Mouse (Mus musculus): ENCODE results near the gene Tnr. TPM values are rescaled to one million over a fixed set of nuclear protein-coding genes. Genes with fewer than 3 reads are reported as not detected.

Tnr gene
- polyA plus RNA-seq, 1 experiment from 2014 or later = 2.6 TPM

GRCm38 (mm10) chr1:159769948-159770347 lies 246.4 kb downstream of the Tnr start:
- H3K27ac ChIP-seq (ENCODE audit: low read depth, low read length) = no peak overlapping the region
- no peak overlapping the region for H3K4me3 ChIP-seq (ENCODE audit: low read depth, low read length)
- no peaks in the 10 kb centered on the region for H3K27me3 ChIP-seq (replicated peaks; ENCODE audit: control insufficient read depth, insufficient read depth, low read length)
- no peak overlapping the region for H3K4me2 ChIP-seq (ENCODE audit: low read length)
- no peaks in the 10 kb centered on the region for H3K4me1 ChIP-seq (ENCODE audit: control insufficient read depth, insufficient read depth, low read length)
- H3K36me3 ChIP-seq (ENCODE audit: control insufficient read depth, insufficient read depth, low read length) = no peaks in the 10 kb centered on the region
- ATAC-seq (no peak), DNase-seq (ENCODE audit: low spot score) (no peak)
- no peak overlapping the region for H3K9ac ChIP-seq (ENCODE audit: low read length)
- H3K9me3 ChIP-seq (replicated peaks; ENCODE audit: control insufficient read depth, low read length) = no peaks in the 10 kb centered on the region
- WGBS = 62% methylated on average over 6 of the region's 6 CpGs

GRCm38 (mm10) chr1:159773671-159774070 lies 250.1 kb downstream of the Tnr start:
- no peaks in the 10 kb centered on the region for H3K4me1 ChIP-seq (ENCODE audit: control insufficient read depth, insufficient read depth, low read length)
- H3K9me3 ChIP-seq (replicated peaks; ENCODE audit: control insufficient read depth, low read length) = no peaks in the 10 kb centered on the region
- no peak overlapping the region for H3K27ac ChIP-seq (ENCODE audit: low read depth, low read length)
- no peak overlapping the region for H3K9ac ChIP-seq (ENCODE audit: low read length)
- H3K4me3 ChIP-seq (ENCODE audit: low read depth, low read length) = no peak overlapping the region
- H3K4me2 ChIP-seq (ENCODE audit: low read length) = no peak overlapping the region
- DNase-seq (ENCODE audit: low spot score) (no peak), ATAC-seq (no peak)
- no peaks in the 10 kb centered on the region for H3K36me3 ChIP-seq (ENCODE audit: control insufficient read depth, insufficient read depth, low read length)
- H3K27me3 ChIP-seq (replicated peaks; ENCODE audit: control insufficient read depth, insufficient read depth, low read length) = no peaks in the 10 kb centered on the region
- WGBS = 77% methylated on average over 12 of the region's 12 CpGs

GRCm38 (mm10) chr1:159775168-159775567 lies 251.6 kb downstream of the Tnr start:
- no peak overlapping the region for H3K27ac ChIP-seq (ENCODE audit: low read depth, low read length)
- ATAC-seq (no peak), DNase-seq (ENCODE audit: low spot score) (no peak)
- no peak overlapping the region for H3K4me2 ChIP-seq (ENCODE audit: low read length)
- H3K9me3 ChIP-seq (replicated peaks; ENCODE audit: control insufficient read depth, low read length) = no peaks in the 10 kb centered on the region
- H3K27me3 ChIP-seq (replicated peaks; ENCODE audit: control insufficient read depth, insufficient read depth, low read length) = no peaks in the 10 kb centered on the region
- WGBS = 80% methylated on average over 3 of the region's 3 CpGs
- H3K9ac ChIP-seq (ENCODE audit: low read length) = no peak overlapping the region
- H3K4me1 ChIP-seq (ENCODE audit: control insufficient read depth, insufficient read depth, low read length) = no peaks in the 10 kb centered on the region
- no peaks in the 10 kb centered on the region for H3K36me3 ChIP-seq (ENCODE audit: control insufficient read depth, insufficient read depth, low read length)
- H3K4me3 ChIP-seq (ENCODE audit: low read depth, low read length) = no peak overlapping the region

- Histone ChIP-seq H3K36me3 (ENCODE audit: control insufficient read depth, insufficient read depth, low read length) (no peaks in the 10 kb centered on the region), H3K9ac (ENCODE audit: low read length) (no peak overlapping the region), H3K27me3 (replicated peaks; ENCODE audit: control insufficient read depth, insufficient read depth, low read length) (no peaks in the 10 kb centered on the region), H3K4me2 (ENCODE audit: low read length) (no peak overlapping the region), H3K27ac (ENCODE audit: low read depth, low read length) (no peak overlapping the region), H3K9me3 (replicated peaks; ENCODE audit: control insufficient read depth, low read length) (no peaks in the 10 kb centered on the region), H3K4me3 (ENCODE audit: low read depth, low read length) (no peak overlapping the region), H3K4me1 (ENCODE audit: control insufficient read depth, insufficient read depth, low read length) (no peaks in the 10 kb centered on the region)
- no peak for ATAC-seq
- no peak for DNase-seq (ENCODE audit: low spot score)
- 29% methylated on average over 3 of the region's 3 CpGs for WGBS
Measured at GRCm38 (mm10) chr1:159777107-159777506, 253.5 kb downstream of the Tnr start.

- ATAC-seq = no peak
- DNase-seq (ENCODE audit: low spot score) = no peak
Measured at GRCm38 (mm10) chr1:159779424-159779823, 255.9 kb downstream of the Tnr start.

GRCm38 (mm10) chr1:159783842-159784241 lies 260.3 kb downstream of the Tnr start:
- H3K9ac ChIP-seq (ENCODE audit: low read length) = no peak overlapping the region
- 33% methylated on average over 5 of the region's 5 CpGs for WGBS
- H3K4me2 ChIP-seq (ENCODE audit: low read length) = no peak overlapping the region
- DNase-seq (ENCODE audit: low spot score) (peak; percentile 55), ATAC-seq (peak; percentile 66)
- H3K9me3 ChIP-seq (replicated peaks; ENCODE audit: control insufficient read depth, low read length) = no peaks in the 10 kb centered on the region
- H3K4me1 ChIP-seq (ENCODE audit: control insufficient read depth, insufficient read depth, low read length) = no peaks in the 10 kb centered on the region
- H3K27ac ChIP-seq (ENCODE audit: low read depth, low read length) = no peak overlapping the region
- no peaks in the 10 kb centered on the region for H3K27me3 ChIP-seq (replicated peaks; ENCODE audit: control insufficient read depth, insufficient read depth, low read length)
- H3K36me3 ChIP-seq (ENCODE audit: control insufficient read depth, insufficient read depth, low read length) = no peaks in the 10 kb centered on the region
- H3K4me3 ChIP-seq (ENCODE audit: low read depth, low read length) = no peak overlapping the region

More at GRCm38 (mm10) chr1:159779424-159779823, 255.9 kb downstream of the Tnr start:
- no peak overlapping the region for H3K4me2 ChIP-seq (ENCODE audit: low read length)
- H3K36me3 ChIP-seq (ENCODE audit: control insufficient read depth, insufficient read depth, low read length) = no peaks in the 10 kb centered on the region
- no peaks in the 10 kb centered on the region for H3K27me3 ChIP-seq (replicated peaks; ENCODE audit: control insufficient read depth, insufficient read depth, low read length)
- H3K9me3 ChIP-seq (replicated peaks; ENCODE audit: control insufficient read depth, low read length) = no peaks in the 10 kb centered on the region
- H3K4me3 ChIP-seq (ENCODE audit: low read depth, low read length) = no peak overlapping the region
- H3K9ac ChIP-seq (ENCODE audit: low read length) = no peak overlapping the region
- no peak overlapping the region for H3K27ac ChIP-seq (ENCODE audit: low read depth, low read length)
- H3K4me1 ChIP-seq (ENCODE audit: control insufficient read depth, insufficient read depth, low read length) = no peaks in the 10 kb centered on the region
- WGBS = 89% methylated on average over 3 of the region's 3 CpGs

GRCm38 (mm10) chr1:159788312-159788711 lies 264.7 kb downstream of the Tnr start:
- Histone ChIP-seq H3K27ac (ENCODE audit: low read depth, low read length) (no peak overlapping the region), H3K4me2 (ENCODE audit: low read length) (no peak overlapping the region), H3K9me3 (replicated peaks; ENCODE audit: control insufficient read depth, low read length) (no peaks in the 10 kb centered on the region), H3K36me3 (ENCODE audit: control insufficient read depth, insufficient read depth, low read length) (no peaks in the 10 kb centered on the region), H3K9ac (ENCODE audit: low read length) (no peak overlapping the region), H3K27me3 (replicated peaks; ENCODE audit: control insufficient read depth, insufficient read depth, low read length) (no peaks in the 10 kb centered on the region), H3K4me3 (ENCODE audit: low read depth, low read length) (no peak overlapping the region), H3K4me1 (ENCODE audit: control insufficient read depth, insufficient read depth, low read length) (no peaks in the 10 kb centered on the region)
- no peak for ATAC-seq
- DNase-seq (ENCODE audit: low spot score) = no peak
- WGBS = 70% methylated on average over 4 of the region's 4 CpGs

- no peaks in the 10 kb centered on the region for H3K36me3 ChIP-seq (ENCODE audit: control insufficient read depth, insufficient read depth, low read length)
- no peaks in the 10 kb centered on the region for H3K9me3 ChIP-seq (replicated peaks; ENCODE audit: control insufficient read depth, low read length)
- ATAC-seq (no peak), DNase-seq (ENCODE audit: low spot score) (no peak)
- no peak overlapping the region for H3K27ac ChIP-seq (ENCODE audit: low read depth, low read length)
- no peaks in the 10 kb centered on the region for H3K27me3 ChIP-seq (replicated peaks; ENCODE audit: control insufficient read depth, insufficient read depth, low read length)
- WGBS = 91% methylated on average over 2 of the region's 2 CpGs
- H3K4me1 ChIP-seq (ENCODE audit: control insufficient read depth, insufficient read depth, low read length) = no peaks in the 10 kb centered on the region
- H3K4me3 ChIP-seq (ENCODE audit: low read depth, low read length) = no peak overlapping the region
- H3K9ac ChIP-seq (ENCODE audit: low read length) = no peak overlapping the region
- no peak overlapping the region for H3K4me2 ChIP-seq (ENCODE audit: low read length)
Measured at GRCm38 (mm10) chr1:159792546-159792945, 269.0 kb downstream of the Tnr start.

- 77% methylated on average over 2 of the region's 2 CpGs for WGBS
- no peaks in the 10 kb centered on the region for H3K27me3 ChIP-seq (replicated peaks; ENCODE audit: control insufficient read depth, insufficient read depth, low read length)
- H3K27ac ChIP-seq (ENCODE audit: low read depth, low read length) = no peak overlapping the region
- H3K9me3 ChIP-seq (replicated peaks; ENCODE audit: control insufficient read depth, low read length) = no peaks in the 10 kb centered on the region
- H3K9ac ChIP-seq (ENCODE audit: low read length) = no peak overlapping the region
- DNase-seq (ENCODE audit: low spot score) = no peak
- H3K4me3 ChIP-seq (ENCODE audit: low read depth, low read length) = no peak overlapping the region
- ATAC-seq = no peak
- H3K36me3 ChIP-seq (ENCODE audit: control insufficient read depth, insufficient read depth, low read length) = no peaks in the 10 kb centered on the region
- no peaks in the 10 kb centered on the region for H3K4me1 ChIP-seq (ENCODE audit: control insufficient read depth, insufficient read depth, low read length)
- H3K4me2 ChIP-seq (ENCODE audit: low read length) = no peak overlapping the region
Measured at GRCm38 (mm10) chr1:159796021-159796420, 272.5 kb downstream of the Tnr start.
